Mouse (Mus musculus): Measurements from ENCODE around the gene Myo9b.
"Not testable (repeated sequence)": the region's sequence is repeated elsewhere in the genome, so short reads cannot be mapped to it uniquely, and the experiment has no call there.

The Myo9b gene
- long read RNA-seq, experiment 1, partial matches to known transcripts, result 5 of 7 reads
- long read RNA-seq, experiment 1, other reads (novel, unspliced or antisense), result 2 of 7 reads
- long read RNA-seq, experiment 2, partial matches to known transcripts, result 2 of 6 reads
- long read RNA-seq, experiment 2, other reads (novel, unspliced or antisense), result 4 of 6 reads

DNA sequence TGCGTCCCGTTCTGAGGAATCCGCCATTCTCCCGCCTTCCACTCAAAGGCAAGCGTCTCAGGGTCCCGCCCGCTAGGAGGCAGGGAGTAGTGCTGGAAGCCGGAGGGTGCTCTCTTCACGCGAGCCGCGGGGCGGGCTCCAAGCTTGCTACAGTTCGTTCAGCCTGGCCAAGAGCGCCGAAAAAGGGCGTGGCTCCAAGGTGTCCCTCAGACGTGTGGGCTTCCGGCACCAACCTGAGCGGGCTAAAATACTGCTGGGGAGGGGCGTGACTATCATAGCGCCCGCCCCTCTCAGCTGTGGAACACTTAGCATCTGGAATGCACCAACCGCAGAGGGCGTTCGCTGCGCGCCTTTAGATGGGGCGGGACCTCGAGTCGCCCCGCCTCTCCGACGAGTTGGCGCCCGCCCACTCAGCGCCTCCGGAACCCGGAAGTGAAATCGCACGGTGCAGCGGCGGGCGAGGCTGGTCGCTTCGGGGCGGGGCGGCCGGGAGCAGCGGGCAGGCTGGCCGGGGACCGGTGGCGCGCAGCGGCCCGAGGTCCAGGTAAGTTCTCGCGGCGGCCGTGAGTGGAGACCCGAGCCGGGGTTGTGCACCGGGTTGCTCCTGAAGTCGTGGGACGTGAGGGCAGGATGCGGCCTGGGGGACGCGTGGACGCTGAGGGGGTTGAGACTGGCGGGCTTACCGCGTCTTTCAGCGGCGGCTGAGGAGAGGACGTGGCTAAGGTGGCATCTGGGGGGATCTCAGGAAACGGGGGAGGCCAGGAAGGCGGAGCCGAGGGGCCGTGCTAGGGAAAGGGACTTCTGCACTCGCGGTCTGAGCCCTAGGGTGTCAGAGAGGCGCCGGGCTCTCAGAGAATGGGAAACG lies at the start of gene Myo9b, which contains the start of gene Haus8:
Gene Myo9b, plus strand, starts transcription at position 429 of the 865 bp plus-strand sequence.
Gene Haus8, minus strand, starts transcription at position 649 of the 865 bp plus-strand sequence.
- intact Hi-C loops (cut with DNase I), result loop anchor here (5.0 kb wide), 1 partner anchor 50 kb away; no protein-coding TSS in a partner anchor

DNA sequence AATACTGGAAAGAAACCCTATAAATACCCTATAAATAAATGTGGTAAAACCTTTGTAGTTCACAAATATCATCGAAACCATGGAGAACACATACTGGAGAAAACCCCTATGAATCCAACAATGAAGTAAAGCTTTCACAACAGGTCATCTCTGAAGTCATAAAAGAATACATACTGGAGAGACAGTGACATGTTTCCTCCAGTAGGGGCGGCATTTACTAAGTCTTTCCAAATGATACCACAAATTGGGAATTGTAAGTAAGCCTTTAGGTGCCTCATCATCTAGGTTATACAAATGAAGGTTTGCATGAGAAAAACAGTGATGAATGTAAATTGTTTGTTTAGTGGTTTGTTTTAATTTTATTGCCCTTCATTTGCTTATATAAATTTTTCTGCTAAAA lies 48.0 kb upstream of the Myo9b start:
- intact Hi-C loops (cut with DNase I), result loop anchor here (5.0 kb wide), 2 partner anchors 103 to 133 kb away; no protein-coding TSS in a partner anchor

DNA sequence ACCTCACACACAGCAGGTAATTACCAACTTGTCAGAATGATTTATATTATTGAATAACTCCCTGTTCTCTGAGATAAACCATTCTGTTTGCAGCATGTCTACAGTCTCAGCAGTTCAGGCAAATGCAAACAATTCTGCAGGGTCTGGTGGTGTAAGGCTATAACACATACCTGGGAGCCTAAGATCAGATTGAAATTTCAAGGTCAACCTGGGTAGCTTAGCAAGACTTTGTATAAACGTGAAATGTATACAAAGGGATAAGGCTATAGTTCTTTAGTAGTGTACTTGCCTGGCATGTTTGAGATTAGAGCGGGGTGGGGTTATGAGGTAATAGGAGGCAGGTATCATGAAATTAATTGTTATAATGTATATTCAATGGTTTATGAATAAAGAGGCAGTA lies 29.8 kb upstream of the Myo9b start:
- intact Hi-C loops (cut with DNase I), result no loop called here

DNA sequence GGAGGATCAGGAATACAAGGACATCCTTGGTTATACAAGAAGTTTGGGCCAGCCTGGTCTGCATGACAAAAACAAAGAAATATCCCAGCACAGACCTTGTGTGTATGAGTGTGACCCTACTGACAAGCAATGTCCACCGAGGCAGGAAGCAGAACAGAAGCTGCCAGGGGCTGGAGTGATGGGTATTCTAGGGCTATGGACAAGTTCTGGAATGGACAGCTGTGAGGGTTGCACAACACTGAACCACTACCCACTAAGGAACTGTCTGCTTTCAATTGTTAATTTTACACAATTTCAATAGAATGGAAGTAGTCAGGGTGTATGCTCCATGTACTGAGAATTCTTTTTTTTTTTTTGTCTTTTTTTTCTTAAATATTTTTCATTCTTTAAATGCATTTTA lies 24.3 kb upstream of the Myo9b start:
- intact Hi-C loops (cut with DNase I), result no loop called here

DNA sequence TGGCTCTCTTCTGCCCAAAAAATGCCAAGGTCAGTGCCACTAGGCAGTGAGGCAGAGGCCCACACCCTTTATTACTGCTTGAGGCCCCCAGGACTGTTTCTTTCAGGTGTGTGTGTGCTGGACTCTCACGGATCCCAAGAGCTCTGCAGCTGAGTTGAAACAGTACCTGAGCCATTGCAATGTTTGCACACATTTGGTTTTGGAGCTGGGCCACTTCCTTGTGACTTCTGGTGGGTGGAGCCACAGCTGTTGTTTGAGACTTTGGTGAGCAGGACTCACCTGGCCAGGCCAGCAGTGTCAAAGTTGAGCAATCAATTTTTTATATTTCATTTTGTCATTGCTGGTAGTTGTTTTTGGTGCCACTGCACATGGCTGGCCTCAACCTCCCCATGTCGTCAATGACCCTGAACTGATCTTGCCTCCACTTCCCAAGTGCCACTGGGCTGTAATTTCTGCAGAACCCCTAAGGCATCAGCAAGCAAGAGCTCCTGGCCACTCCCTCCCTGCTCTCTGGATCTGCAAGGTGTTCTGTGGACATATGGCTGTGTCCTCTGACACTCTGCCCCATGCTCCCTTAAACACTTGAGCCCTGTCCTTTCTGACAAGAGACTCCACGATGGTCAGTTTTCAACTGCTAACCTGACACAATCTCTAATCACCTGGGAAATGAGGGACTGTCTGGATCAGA lies 15.8 kb upstream of the Myo9b start:
- intact Hi-C loops (cut with DNase I), result no loop called here

DNA sequence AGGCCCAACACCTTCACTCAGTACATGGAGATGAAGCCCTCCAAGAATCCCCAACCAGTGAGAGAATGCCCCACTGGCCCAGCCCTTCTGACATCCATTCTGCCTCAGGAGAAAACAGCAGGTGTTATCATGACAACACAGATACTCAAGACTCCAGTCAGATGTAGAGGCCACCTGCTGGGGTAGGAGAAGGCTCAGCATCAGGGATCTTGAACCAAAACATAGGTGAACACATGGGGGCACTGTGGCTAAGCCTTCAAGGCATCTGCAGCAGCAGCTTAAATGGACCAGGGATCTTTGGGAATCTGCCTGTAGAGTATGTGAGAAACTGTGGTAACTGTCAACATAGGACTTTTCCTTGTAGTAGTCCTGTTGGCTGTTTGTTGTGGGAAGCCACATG lies 11.3 kb upstream of the Myo9b start:
- intact Hi-C loops (cut with DNase I), result no loop called here

DNA sequence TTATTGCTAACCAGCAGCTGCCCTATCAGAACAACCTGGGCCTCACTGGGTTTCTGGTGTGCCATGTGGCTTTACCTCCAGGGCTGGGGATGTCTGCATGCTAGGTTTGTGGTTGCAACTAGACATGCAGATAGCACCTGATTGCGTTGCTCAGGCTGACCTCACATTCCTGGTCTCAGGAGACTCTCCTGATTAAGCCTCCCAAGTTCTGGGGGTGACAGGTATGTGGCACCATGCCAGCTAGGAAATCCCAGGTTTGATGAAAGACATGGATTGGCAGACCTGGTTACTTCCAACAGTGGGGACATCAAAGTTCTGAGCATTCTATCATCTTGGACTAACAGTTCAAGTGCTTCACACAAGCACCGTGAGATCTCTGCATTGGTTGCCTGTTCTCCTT lies 4.8 kb upstream of the Myo9b start:
- intact Hi-C loops (cut with DNase I), result no loop called here

DNA sequence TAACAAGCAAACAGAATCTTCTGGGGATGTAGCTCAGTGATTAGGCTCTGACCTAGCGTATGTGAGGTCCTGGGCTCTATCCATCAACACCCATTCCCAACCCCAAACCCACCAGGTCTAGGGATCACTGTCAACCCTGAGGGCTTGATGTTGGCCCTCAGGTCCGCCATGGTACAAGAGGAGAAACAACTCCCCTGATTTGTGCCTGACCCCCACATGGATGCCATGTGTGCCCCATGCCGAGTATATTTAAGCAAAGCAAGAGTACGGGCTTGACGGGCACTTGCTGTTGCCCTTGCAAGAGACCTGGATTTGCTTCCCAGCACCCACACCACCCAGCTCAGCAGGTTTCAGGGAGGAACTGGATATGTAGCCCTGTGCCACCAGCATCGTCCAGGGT lies 4.2 kb upstream of the Myo9b start:
- intact Hi-C loops (cut with DNase I), result not testable (repeated sequence)

DNA sequence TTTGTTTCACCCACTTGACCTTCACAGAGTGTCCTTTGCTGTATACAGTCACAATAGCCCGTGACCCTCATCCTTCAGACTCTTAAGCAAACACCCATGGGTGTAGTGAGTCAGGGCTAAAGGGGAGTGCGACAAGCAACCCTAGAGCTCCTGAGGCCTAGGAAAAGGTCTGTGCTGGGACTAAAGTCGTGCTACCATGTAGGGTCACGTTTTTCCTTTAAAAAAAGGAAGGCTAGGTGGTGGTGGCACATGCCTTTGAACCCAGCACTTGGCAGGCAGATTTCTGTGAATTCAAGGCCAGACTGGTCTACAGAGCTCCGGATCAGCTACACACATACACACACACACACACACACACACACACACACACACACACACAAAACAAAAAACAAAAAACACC lies 884 bp upstream of the Myo9b start:
- intact Hi-C loops (cut with DNase I), result loop anchor here (5.0 kb wide), 1 partner anchor 51 kb away; no protein-coding TSS in a partner anchor

DNA sequence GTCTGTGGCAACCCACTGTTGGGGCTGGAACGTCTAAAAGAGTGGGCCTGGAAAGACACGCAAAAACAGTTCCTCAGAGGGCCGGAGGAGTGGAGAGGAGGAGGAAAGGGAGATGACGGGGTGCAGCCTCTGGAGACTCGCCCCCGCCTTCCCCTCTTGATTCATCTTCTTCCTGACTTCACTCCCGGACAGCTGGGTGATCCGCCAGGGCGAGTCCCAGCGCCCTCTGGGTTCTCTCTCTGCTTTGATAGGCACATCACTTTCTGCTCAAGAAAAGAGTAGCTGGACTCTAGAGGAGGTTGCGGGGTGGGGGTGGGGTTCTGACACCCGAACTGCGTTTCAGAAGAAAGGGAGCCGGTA lies 617 bp downstream of the Myo9b start:
- intact Hi-C loops (cut with DNase I), result loop anchor here (5.0 kb wide), 1 partner anchor 49 kb away; no protein-coding TSS in a partner anchor

DNA sequence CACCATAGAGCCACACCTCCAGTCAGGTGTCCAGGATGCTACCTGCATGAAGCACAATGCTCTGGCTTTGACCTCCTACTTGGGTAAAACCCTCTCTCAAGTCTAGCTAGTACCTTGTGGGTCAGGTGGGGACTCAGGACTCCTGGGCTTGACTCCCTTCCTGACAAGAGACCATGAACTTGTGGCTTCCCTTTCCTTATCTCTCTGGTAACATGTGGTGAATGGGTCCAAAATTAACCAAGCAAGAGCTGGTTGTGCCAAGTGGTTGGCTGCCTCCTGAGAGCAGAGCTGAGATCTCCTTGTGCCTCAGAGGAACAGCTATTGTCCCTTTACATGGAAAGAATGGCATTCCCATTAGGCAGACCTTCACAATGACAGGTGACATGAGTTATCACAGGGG lies 2.0 kb downstream of the Myo9b start:
- intact Hi-C loops (cut with DNase I), result loop anchor here (5.0 kb wide), 1 partner anchor 48 kb away; no protein-coding TSS in a partner anchor

DNA sequence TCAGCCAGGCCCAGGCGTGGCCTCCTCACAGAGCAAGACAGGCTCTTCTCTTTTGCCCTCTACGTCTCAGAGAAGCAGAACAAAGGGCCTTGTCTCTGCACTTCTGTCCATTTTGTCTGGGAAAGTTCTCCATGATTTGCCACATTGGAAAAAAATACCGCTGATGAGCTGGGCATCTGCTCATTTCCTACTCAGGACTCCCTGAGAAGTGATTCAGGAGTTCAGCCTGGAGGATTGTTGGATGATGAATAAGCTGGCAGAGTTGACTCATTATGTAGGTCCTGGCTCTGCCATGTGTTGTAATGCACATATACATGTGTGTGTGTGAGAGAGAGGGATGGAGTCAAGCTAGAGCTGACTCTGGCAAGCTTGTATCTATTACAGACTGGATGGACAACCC lies 3.7 kb downstream of the Myo9b start:
- intact Hi-C loops (cut with DNase I), result no loop called here

DNA sequence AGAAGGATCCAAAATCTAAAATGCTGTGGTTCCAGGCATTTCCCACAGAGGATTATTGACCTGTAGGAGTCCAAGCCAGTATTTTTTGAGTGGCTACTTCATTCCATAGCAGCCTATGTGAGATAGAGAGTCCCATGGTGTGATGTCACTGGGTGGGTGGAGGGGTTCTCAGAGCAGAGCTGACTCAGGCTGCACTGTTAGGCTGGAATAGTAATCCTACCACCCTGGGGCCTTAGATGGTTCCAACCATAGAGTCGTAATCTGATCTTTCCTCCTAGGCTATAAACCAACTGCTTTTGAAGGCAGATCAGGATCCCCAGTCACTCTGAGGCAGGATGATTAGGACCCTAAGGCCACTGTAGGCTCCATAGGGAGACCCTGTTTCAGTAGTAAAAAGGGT lies 6.9 kb downstream of the Myo9b start:
- intact Hi-C loops (cut with DNase I), result not testable (repeated sequence)

DNA sequence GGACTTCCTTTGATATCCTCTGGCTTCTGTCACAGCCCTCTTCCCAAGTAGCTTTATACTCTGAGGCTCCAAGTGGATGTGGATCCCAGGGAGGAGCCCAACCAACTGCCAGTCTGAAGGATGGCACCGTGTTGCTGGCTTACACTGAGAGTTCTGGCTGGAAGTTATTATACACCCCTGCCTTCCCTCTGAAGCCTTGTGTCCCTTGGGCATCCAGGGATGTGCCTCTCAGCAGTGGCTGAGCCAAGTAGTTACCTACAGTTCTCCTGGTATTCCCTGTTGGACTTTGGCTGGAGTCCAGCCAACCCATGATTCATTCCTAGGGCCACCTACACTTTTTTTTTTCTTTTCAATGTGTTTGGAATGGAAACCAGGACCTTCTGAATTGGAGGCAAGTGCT lies 9.2 kb downstream of the Myo9b start:
- intact Hi-C loops (cut with DNase I), result loop anchor here (5.0 kb wide), 1 partner anchor 456 kb away; no protein-coding TSS in a partner anchor

DNA sequence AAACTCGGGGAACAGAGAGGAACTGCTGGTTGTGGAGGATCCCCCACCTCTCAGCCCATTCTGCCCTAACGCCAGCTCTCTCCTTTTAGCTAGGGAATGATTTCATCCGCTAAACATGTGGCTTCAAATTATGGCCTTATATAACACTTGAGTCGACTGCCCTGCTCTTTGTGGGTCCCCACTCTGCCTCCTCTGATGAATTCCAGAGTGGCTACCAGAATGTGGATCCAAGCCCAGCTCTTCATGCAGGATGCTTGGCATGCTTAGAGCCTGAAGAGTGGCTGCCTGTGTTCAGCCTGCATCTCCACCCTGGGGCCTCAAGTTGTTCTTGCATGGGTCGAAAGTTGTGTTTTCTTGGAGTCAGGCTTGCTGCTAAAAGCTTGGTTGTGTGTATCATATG lies 10.1 kb downstream of the Myo9b start:
- intact Hi-C loops (cut with DNase I), result loop anchor here (5.0 kb wide), 1 partner anchor 455 kb away; no protein-coding TSS in a partner anchor

DNA sequence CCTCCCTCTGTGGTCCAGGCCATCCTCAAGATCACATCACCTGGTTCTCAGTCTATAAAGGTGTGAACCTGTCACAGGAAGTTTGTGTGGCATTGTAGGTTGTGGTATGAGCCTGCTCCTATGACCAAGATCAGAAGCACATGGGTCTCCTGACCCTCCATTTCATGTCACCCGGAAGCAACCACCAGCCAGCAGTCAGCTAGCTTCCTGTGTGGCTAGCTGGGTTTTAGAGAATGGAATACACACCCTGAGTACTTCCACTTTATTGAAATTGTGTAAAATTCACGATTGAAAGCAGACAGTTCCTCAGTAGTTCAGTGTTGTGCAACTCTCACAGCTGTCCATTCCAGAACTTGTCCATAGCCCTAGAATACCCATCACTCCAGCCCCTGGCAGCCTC lies 13.7 kb downstream of the Myo9b start:
- intact Hi-C loops (cut with DNase I), result not testable (repeated sequence)

DNA sequence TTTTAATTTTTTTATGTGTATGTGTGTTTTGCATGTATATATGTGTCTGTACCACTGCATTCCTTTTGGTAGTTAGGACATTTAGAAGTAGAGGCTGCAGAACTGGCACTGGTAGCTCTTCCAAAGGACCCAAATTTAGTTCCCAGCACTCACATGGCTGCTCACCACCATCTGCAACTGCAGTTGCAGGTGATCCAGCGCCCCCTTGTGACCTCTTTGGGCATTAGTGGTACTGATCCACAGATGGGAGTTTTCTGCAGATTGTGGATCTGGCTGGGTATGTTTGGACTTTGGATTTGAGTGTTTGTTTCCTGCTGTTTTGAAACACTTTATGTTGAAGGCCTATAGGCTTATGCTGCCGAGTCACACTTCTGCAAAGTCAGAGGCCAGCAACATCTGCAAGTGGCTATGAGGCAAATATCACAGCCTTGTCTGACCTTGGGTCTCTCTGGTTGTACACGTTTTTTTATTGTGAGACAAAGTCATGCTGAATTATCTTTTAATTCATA lies 16.0 kb downstream of the Myo9b start:
- intact Hi-C loops (cut with DNase I), result no loop called here

DNA sequence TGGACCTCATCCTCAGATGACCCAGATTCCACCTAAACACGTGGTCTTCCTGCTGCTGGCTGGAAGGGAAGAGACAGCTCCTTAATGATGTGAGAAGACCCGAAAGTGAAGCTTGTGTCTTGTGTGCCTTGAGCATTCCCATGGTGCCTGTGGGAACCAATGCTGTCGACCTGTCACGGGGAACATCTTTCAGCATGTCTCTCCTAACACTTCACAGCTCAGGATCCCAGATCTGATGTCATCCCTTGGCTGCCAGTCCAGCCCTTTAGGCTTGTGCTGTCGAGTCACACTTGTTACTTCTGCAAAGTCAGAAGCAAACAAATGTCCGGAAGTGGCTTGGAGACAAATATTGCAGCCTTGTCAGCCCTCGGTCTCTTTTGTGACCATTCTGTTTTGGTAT lies 16.6 kb downstream of the Myo9b start:
- intact Hi-C loops (cut with DNase I), result no loop called here

DNA sequence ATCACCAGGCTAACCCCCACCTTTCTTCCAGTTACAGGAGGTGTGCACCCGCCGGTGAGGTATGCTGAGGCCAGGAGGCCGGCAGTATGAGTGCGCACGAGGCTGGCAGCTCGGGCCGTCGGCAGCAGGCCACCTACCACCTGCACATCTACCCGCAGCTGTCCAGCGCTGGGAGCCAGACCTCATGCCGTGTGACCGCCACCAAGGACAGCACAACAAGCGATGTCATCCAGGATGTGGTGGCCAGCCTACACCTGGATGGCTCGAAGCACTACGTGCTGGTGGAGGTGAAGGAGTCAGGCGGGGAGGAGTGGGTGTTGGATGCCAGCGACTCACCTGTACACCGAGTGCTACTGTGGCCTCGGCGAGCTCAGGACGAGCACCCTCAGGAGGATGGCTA lies 17.7 kb downstream of the Myo9b start:
- intact Hi-C loops (cut with DNase I), result no loop called here

DNA sequence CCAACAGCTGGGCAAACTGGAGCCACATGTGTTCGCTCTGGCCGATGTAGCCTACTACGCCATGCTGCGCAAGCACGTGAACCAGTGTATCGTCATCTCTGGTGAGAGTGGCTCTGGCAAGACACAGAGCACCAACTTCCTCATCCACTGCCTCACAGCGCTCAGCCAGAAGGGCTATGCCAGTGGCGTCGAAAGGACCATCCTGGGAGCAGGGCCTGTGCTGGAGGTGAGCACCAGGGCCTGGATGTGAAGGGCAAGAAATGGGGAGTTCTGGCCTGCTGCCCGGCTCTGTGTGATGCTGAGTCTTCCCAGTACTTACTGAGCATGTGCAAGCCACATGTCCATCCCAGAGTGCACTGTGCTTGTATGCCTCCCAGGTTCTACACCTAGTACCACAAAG lies 18.4 kb downstream of the Myo9b start:
- intact Hi-C loops (cut with DNase I), result no loop called here

DNA sequence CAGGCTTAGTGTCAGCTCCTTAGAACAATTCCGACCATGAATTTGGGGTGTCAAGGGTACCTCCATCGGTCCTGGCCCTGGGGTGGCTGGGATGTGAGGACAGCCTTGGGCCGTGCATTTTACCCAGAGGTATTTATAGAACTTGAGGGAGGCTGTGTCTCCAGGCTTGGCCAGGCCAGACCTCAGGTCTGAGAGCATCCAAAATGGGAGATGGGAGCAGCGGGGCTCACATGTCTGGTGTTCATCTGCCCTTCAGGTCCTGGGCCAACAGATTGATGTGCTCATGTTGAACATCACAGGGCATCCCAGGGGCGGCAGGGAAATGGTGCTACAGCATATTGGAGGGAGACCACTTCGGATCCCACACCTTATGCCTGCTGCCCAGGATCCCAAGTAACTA lies 18.8 kb downstream of the Myo9b start:
- intact Hi-C loops (cut with DNase I), result no loop called here

DNA sequence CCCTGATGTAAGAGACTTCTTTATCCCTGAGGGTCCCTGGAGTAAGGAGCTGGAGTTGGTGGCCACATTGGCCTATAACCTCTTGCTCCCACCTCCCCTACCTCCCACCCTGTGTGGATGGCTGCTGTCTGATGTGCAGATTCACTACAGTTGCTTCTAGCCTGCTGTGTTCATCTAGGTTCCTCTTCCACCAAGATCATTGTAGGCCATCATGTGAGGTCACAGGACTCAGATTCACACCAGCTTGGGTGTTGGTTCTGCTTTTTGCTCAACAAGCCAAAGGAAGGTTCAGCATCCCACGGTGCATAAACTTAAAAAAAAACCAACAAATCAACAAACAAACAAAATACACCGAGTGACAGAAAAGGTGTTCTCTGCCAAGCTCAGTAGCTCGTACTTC lies 21.4 kb downstream of the Myo9b start:
- intact Hi-C loops (cut with DNase I), result not testable (repeated sequence)
